25 mouse cellular contexts compared by ENCODE assay signal in the genomic region with DNA sequence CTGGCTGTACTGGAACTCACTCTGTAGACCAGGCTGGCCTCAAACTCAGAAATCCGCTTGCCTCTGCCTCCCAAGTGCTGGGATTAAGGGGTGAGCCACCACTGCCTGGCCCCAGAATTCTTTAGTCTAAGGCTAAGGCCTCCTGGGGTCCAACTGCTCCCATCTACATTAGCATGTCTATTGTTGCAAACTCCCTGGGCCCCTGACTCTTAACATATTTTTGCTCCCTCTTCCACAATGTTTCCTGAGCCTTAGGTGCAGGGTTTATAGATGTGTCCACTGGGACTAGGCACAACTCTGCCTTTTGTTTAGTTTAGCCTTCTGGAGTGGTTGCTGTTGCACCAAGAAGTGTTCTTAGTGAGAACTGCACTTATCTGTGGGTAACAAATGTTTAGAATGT.
"Had no signal": no experiment of that assay in that cellular context is flagged by ENCODE, and none has a peak within 500 bp of the region (broad histone marks: within the 10 kb centered on the region; RNA-seq: fewer than 3 reads in every experiment).

No protein-coding gene starts in this region.

- H3K4me1 ChIP-seq: heart, embryonic 13.5 days; heart, embryonic 15.5 days; hindbrain, embryonic 13.5 days; hindbrain, embryonic 15.5 days; limb, embryonic 10.5 days; limb, embryonic 12.5 days; liver, embryonic 13.5 days; liver, embryonic 15.5 days had no signal

- H3K9me3 ChIP-seq: heart, embryonic 10.5 days; heart, embryonic 13.5 days; heart, embryonic 15.5 days; hindbrain, embryonic 13.5 days; hindbrain, embryonic 15.5 days; limb, embryonic 10.5 days; limb, embryonic 12.5 days; liver, embryonic 13.5 days; liver, embryonic 15.5 days had no signal

- ATAC-seq: hindbrain, postnatal 0 days; intestine, embryonic 16.5 days had no signal

- H3K4me2 ChIP-seq: heart, embryonic 13.5 days; heart, embryonic 15.5 days; hindbrain, embryonic 13.5 days; hindbrain, embryonic 15.5 days; limb, embryonic 12.5 days; liver, embryonic 11.5 days; liver, embryonic 13.5 days; liver, embryonic 15.5 days had no signal

- H3K27ac ChIP-seq: heart, embryonic 10.5 days; heart, embryonic 13.5 days; heart, embryonic 15.5 days; hindbrain, embryonic 13.5 days; hindbrain, embryonic 15.5 days; hindbrain, postnatal 0 days; layer of hippocampus, adult 2 months; left cerebral cortex, adult 2 months; limb, embryonic 10.5 days; limb, embryonic 12.5 days; liver, embryonic 13.5 days; liver, embryonic 15.5 days had no signal

- H3K9ac ChIP-seq: heart, embryonic 13.5 days; heart, embryonic 15.5 days; hindbrain, embryonic 13.5 days; hindbrain, embryonic 15.5 days; limb, embryonic 12.5 days; liver, embryonic 13.5 days; liver, embryonic 15.5 days had no signal

- H3K27me3 ChIP-seq: heart, embryonic 13.5 days; heart, embryonic 15.5 days; hindbrain, embryonic 13.5 days; hindbrain, embryonic 15.5 days; limb, embryonic 12.5 days; liver, embryonic 13.5 days; liver, embryonic 15.5 days had no signal

- H3K4me3 ChIP-seq: heart, embryonic 10.5 days; heart, embryonic 13.5 days; heart, embryonic 15.5 days; hindbrain, embryonic 13.5 days; hindbrain, embryonic 15.5 days; layer of hippocampus, adult 2 months; left cerebral cortex, adult 2 months; limb, embryonic 10.5 days; limb, embryonic 12.5 days; liver, embryonic 13.5 days; liver, embryonic 15.5 days had no signal

- H3K36me3 ChIP-seq: heart, embryonic 10.5 days; heart, embryonic 13.5 days; heart, embryonic 15.5 days; hindbrain, embryonic 15.5 days; limb, embryonic 10.5 days; limb, embryonic 12.5 days; liver, embryonic 13.5 days; liver, embryonic 15.5 days had no signal

- DNase-seq: gastrocnemius, postnatal 14 days; gastrocnemius, postnatal 36 days; heart, adult 18-20 months; heart, postnatal 14 days; heart, postnatal 36 days; kidney, adult 18-20 months; kidney, adult 8-10 months; kidney, postnatal 10 days; kidney, postnatal 25 days; kidney, postnatal 4 days; liver; liver, embryonic 13.5 days had no signal
